Mouse (Mus musculus): ENCODE results near the gene Dgkk. TPM values are rescaled to one million over a fixed set of nuclear protein-coding genes. Genes with fewer than 3 reads are reported as not detected.
A peak's percentile ranks its signal among the peaks of the same experiment; 100 is the strongest.
"Not testable (repeated sequence)": the region's sequence is repeated elsewhere in the genome, so short reads cannot be mapped to it uniquely, and the experiment has no call there.

Dgkk gene
- 0.24 and 0.34 TPM in 2 replicates for polyA plus RNA-seq (2015; fragmentation: Nextera tagmentation; extraction: Ambion mirVana)

GRCm38 (mm10) chrX:6779006-6779405, at the start of gene Dgkk:
Dgkk (plus strand) TSS chrX:6779306.
- H3K36me3 ChIP-seq; H3K27me3 ChIP-seq; ATAC-seq (ENCODE audit: insufficient number of reproducible peaks, low FRiP score, low TSS enrichment, low read depth); H3K4me1 ChIP-seq; H3K27ac ChIP-seq (replicated peaks); H3K9me3 ChIP-seq (replicated peaks); H3K9ac ChIP-seq: not testable (repeated sequence)
- H3K4me3 ChIP-seq (replicated peaks), result peak within 1 kb of the TSS; percentile 36
- H3K4me2 ChIP-seq (replicated peaks), result peak within 1 kb of the TSS; percentile 56
- 29% methylated on average over 9 of the region's 30 CpGs for WGBS

- Histone ChIP-seq H3K9ac (no peak overlapping the region), H3K4me1 (no peaks in the 10 kb centered on the region), H3K36me3 (no peaks in the 10 kb centered on the region), H3K4me2 (replicated peaks) (no peak overlapping the region), H3K4me3 (replicated peaks) (no peak overlapping the region), H3K27me3 (no peaks in the 10 kb centered on the region), H3K27ac (replicated peaks) (no peak overlapping the region), H3K9me3 (replicated peaks) (no peaks in the 10 kb centered on the region)
- WGBS, result 54% methylated on average over 3 of the region's 3 CpGs
- ATAC-seq (ENCODE audit: insufficient number of reproducible peaks, low FRiP score, low TSS enrichment, low read depth), result no peak
Measured at GRCm38 (mm10) chrX:6733998-6734397, 45.1 kb upstream of the Dgkk start.

GRCm38 (mm10) chrX:6750714-6751113, 28.4 kb upstream of the Dgkk start:
- Histone ChIP-seq H3K9ac (no peak overlapping the region), H3K27me3 (no peaks in the 10 kb centered on the region), H3K4me1 (no peaks in the 10 kb centered on the region), H3K36me3 (no peaks in the 10 kb centered on the region), H3K9me3 (replicated peaks) (no peaks in the 10 kb centered on the region), H3K4me3 (replicated peaks) (no peak overlapping the region), H3K4me2 (replicated peaks) (no peak overlapping the region), H3K27ac (replicated peaks) (no peak overlapping the region)
- 52% methylated on average over 1 of the region's 1 CpGs for WGBS
- no peak for ATAC-seq (ENCODE audit: insufficient number of reproducible peaks, low FRiP score, low TSS enrichment, low read depth)

GRCm38 (mm10) chrX:6751549-6752047, 27.5 kb upstream of the Dgkk start:
- no peak for ATAC-seq (ENCODE audit: insufficient number of reproducible peaks, low FRiP score, low TSS enrichment, low read depth)
- Histone ChIP-seq H3K27me3 (no peaks in the 10 kb centered on the region), H3K36me3 (no peaks in the 10 kb centered on the region), H3K4me1 (no peaks in the 10 kb centered on the region), H3K27ac (replicated peaks) (no peak overlapping the region), H3K4me3 (replicated peaks) (no peak overlapping the region), H3K9ac (no peak overlapping the region), H3K4me2 (replicated peaks) (no peak overlapping the region), H3K9me3 (replicated peaks) (no peaks in the 10 kb centered on the region)
- WGBS, result 37% methylated on average over 6 of the region's 6 CpGs

DNA sequence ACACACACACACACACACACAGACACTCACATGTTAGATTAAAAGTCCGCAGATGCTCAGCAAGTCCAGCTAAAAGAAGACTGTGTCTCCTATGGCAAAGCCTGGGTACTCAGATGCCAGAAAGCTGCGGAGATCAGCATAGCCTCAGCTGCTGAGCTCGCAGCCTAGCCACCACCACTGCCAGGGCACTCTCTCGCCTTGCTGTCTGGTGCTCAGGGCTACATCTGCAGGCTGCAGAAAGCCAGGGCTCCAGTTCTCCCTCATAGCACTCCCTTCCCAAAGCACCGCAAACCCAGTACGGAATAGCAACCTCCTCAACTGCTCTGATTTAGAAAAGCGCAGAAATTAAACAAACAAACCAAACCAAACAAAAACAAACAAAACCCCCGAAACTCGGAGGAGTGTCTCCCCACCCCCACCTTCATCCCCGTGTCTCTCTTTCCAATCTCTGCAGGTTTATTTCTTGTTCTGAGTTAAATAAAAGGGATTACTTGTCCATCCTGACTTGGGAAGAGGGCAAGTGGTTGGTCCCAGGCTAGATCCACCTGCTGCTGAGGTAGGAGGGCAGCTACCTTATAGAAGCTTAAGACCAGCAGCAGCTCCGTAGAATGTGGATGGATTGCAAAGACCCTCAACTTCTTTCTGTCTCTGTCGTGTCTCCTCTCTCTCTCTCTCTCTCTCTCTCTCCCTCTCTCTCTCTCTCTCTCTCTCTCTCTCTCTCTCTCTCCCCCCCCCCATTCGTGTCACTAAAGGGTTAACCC, 1.4 kb upstream of the Dgkk start:
- ATAC-seq (ENCODE audit: insufficient number of reproducible peaks, low FRiP score, low TSS enrichment, low read depth), result no peak
- no peak overlapping the region for H3K27ac ChIP-seq (replicated peaks)
- H3K4me3 ChIP-seq (replicated peaks), result peak overlapping the region; percentile 36
- H3K36me3 ChIP-seq, result no peaks in the 10 kb centered on the region
- no peak overlapping the region for H3K9ac ChIP-seq
- H3K9me3 ChIP-seq (replicated peaks), result no peaks in the 10 kb centered on the region
- 0 out of 2 replicates have a peak, but pooled peaks cover 4% of the 10 kb centered on the region for H3K4me1 ChIP-seq
- H3K4me2 ChIP-seq (replicated peaks), result peak overlapping the region; percentile 56
- peaks cover 8% of the 10 kb centered on the region for H3K27me3 ChIP-seq
- WGBS, result 21% methylated on average over 13 of the region's 13 CpGs

DNA sequence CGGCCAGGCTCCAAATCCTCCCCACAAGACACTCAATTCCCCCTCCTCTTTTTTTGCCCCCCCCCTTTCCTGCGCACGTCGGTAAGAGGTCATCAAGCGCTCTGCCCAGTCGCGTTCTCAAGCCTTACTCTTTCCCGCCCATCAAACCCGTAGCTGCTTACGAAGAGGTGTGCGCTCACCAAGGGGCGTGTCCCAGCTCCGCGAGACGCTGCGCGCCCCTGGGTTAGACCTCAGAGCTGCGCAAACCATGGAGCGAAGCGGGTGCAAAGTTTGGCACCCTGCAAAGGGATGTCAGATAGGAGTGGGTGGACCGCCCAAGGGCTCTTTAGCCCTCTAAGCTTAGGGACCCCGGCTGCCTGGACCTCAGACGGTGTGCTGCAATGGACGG, 862 bp upstream of the Dgkk start:
- WGBS, result 14% methylated on average over 24 of the region's 24 CpGs
- 0 out of 2 replicates have a peak, but pooled peaks cover 4% of the 10 kb centered on the region for H3K4me1 ChIP-seq

DNA sequence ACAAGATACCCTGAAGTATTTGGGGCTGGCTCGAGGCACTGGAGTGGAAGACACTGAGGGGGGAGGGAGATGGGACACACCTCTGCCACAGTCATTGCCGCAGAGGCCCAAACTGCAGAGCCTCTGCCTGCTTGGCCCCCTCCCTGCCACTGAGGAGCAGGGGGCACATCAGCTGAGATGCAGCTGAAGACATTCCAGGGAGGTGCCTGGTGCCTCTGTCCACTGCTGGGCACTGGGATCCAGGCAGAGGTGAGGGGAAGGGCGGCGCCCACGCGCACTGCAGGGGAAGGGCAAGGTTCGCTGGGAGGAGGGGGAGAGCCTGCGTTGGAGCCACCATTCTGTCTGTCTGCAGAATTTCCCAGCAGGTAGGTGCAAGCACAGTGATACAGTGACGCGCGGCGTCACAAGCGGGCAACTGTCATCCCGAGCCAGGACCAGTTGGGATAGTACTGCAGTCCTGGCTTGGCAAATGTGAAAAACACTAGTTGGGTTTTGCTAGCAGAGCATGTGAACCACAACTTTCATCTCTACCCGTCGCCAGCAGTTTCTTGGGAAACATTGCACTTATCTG, 948 bp downstream of the Dgkk start:
- no peak overlapping the region for H3K4me3 ChIP-seq (replicated peaks)
- no peak for ATAC-seq (ENCODE audit: insufficient number of reproducible peaks, low FRiP score, low TSS enrichment, low read depth)

More for the DNA sequence above, 862 bp upstream of the Dgkk start:
- H3K27me3 ChIP-seq, result peaks cover 8% of the 10 kb centered on the region
- H3K4me3 ChIP-seq (replicated peaks), result peak overlapping the region; percentile 36
- H3K4me2 ChIP-seq (replicated peaks), result peak overlapping the region; percentile 56
- peak; percentile 67; the same call in 1 of the 2 replicates for ATAC-seq (ENCODE audit: insufficient number of reproducible peaks, low FRiP score, low TSS enrichment, low read depth)
- no peak overlapping the region for H3K9ac ChIP-seq
- H3K36me3 ChIP-seq, result no peaks in the 10 kb centered on the region
- no peaks in the 10 kb centered on the region for H3K9me3 ChIP-seq (replicated peaks)
- H3K27ac ChIP-seq (replicated peaks), result no peak overlapping the region

GRCm38 (mm10) chrX:6832553-6832952, 53.4 kb downstream of the Dgkk start:
- Histone ChIP-seq H3K4me3 (replicated peaks) (no peak overlapping the region), H3K27me3 (no peaks in the 10 kb centered on the region), H3K9me3 (replicated peaks) (no peaks in the 10 kb centered on the region), H3K27ac (replicated peaks) (no peak overlapping the region), H3K36me3 (no peaks in the 10 kb centered on the region), H3K4me2 (replicated peaks) (no peak overlapping the region), H3K4me1 (no peaks in the 10 kb centered on the region), H3K9ac (no peak overlapping the region)
- no peak for ATAC-seq (ENCODE audit: insufficient number of reproducible peaks, low FRiP score, low TSS enrichment, low read depth)
- WGBS, result 50% methylated on average over 2 of the region's 2 CpGs

More for the DNA sequence above, 948 bp downstream of the Dgkk start:
- Histone ChIP-seq H3K36me3 (no peaks in the 10 kb centered on the region), H3K4me2 (replicated peaks) (peak overlapping the region; percentile 37; the same call in 1 of the 2 replicates), H3K27me3 (peaks cover 8% of the 10 kb centered on the region), H3K27ac (replicated peaks) (no peak overlapping the region), H3K9me3 (replicated peaks) (no peaks in the 10 kb centered on the region), H3K9ac (no peak overlapping the region), H3K4me1 (0 out of 2 replicates have a peak, but pooled peaks cover 4% of the 10 kb centered on the region)
- 24% methylated on average over 16 of the region's 16 CpGs for WGBS

- WGBS, result 62% methylated on average over 3 of the region's 3 CpGs
- Histone ChIP-seq H3K27ac (replicated peaks) (no peak overlapping the region), H3K4me3 (replicated peaks) (no peak overlapping the region), H3K4me2 (replicated peaks) (no peak overlapping the region), H3K9me3 (replicated peaks) (no peaks in the 10 kb centered on the region), H3K9ac (no peak overlapping the region), H3K36me3 (no peaks in the 10 kb centered on the region), H3K27me3 (no peaks in the 10 kb centered on the region), H3K4me1 (no peaks in the 10 kb centered on the region)
- ATAC-seq (ENCODE audit: insufficient number of reproducible peaks, low FRiP score, low TSS enrichment, low read depth), result no peak
Measured at GRCm38 (mm10) chrX:6853466-6853865, 74.4 kb downstream of the Dgkk start.

DNA sequence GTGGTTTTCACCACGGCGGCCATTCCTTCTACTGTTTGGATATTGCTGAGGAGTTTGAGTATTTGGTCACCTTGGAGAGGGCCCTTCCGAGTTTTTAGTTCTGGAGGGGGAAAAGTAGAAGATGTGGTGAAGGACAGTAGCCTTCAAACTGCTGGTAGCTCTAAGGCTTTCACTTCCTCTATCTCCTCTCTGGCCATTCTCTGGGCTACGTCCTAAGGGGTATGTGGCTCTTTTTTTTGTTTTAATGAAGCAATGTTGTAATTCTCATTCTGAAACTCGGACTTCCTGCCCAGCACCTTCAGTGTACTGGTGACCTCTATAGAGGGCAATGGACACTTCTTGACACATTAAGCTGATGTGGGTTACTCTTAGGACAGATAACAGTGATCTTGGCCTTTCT, 75.0 kb downstream of the Dgkk start:
- H3K27ac ChIP-seq (replicated peaks), result no peak overlapping the region
- H3K9ac ChIP-seq, result no peak overlapping the region
- ATAC-seq (ENCODE audit: insufficient number of reproducible peaks, low FRiP score, low TSS enrichment, low read depth), result no peak
- H3K4me1 ChIP-seq, result no peaks in the 10 kb centered on the region
- H3K4me2 ChIP-seq (replicated peaks), result no peak overlapping the region
- H3K27me3 ChIP-seq, result no peaks in the 10 kb centered on the region
- 80% methylated on average over 5 of the region's 5 CpGs for WGBS
- no peaks in the 10 kb centered on the region for H3K36me3 ChIP-seq
- no peaks in the 10 kb centered on the region for H3K9me3 ChIP-seq (replicated peaks)
- H3K4me3 ChIP-seq (replicated peaks), result no peak overlapping the region

DNA sequence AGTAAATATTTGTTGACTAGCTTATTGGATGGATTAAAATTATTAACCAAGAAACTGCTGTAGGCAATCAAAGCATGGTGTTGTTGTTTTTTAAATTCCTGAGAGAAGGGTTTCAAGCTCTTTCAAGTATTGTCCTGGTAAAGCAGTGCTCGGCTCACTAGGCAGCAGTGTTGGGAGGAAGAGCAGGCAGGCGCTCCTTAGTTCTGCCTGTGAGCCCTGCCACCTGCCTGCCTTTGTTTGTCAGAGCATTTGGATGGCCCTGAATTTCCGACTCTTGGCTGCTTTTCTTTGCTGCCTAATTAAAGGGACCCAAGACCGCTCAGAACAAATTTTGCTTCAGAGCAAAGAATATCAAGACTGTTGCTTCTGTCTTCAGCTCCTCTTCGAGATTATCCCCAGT, 114.8 kb downstream of the Dgkk start:
- H3K4me3 ChIP-seq (replicated peaks), result no peak overlapping the region
- no peaks in the 10 kb centered on the region for H3K27me3 ChIP-seq
- no peak for ATAC-seq (ENCODE audit: insufficient number of reproducible peaks, low FRiP score, low TSS enrichment, low read depth)
- no peak overlapping the region for H3K9ac ChIP-seq
- no peak overlapping the region for H3K4me2 ChIP-seq (replicated peaks)
- WGBS, result 43% methylated on average over 5 of the region's 5 CpGs
- no peaks in the 10 kb centered on the region for H3K4me1 ChIP-seq
- no peaks in the 10 kb centered on the region for H3K36me3 ChIP-seq
- no peaks in the 10 kb centered on the region for H3K9me3 ChIP-seq (replicated peaks)
- no peak overlapping the region for H3K27ac ChIP-seq (replicated peaks)
